Mouse (Mus musculus): ENCODE measurements at regions not wholly inside any gene's neighbourhood (a gene's known extent, or its start where the extent isn't known, plus 50 kb on each side); places are given as distances from the start of the nearest gene placed in this dataset.
"Not testable (repeated sequence)": the region's sequence is repeated elsewhere in the genome, so short reads cannot be mapped to it uniquely, and the experiment has no call there.

DNA sequence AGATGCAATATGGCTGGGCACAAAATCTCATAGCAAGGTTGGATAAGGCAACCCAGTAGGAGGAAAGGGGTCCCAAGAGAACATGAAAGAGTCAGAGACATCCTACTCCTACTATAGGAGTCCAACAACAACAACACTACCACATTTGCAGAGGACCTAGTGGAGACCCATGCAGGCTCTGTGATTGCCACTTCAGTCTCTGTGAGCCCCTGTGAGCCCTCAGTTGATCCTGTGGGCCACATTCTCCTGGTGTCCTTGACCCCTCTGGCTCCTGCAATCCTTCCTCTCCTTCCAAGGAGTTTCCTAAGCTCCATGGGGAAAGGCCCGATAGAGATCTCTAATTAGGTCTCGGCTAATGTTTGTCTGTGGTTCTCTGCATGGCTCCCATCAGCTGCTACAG is 72.3 kb upstream of the Sh3gl3 start:
- Histone ChIP-seq H3K4me2 (no peak overlapping the region), H3K9me3 (no peaks in the 10 kb centered on the region), H3K27me3 (replicated peaks) (no peaks in the 10 kb centered on the region), H3K4me3 (replicated peaks) (no peak overlapping the region), H3K36me3 (no peaks in the 10 kb centered on the region), H3K9ac (no peak overlapping the region), H3K4me1 (no peaks in the 10 kb centered on the region), H3K27ac (no peak overlapping the region)
- WGBS: 86% methylated on average over 2 of the region's 2 CpGs
- no peak for ATAC-seq (ENCODE audit: insufficient read depth, low FRiP score, low read depth)

DNA sequence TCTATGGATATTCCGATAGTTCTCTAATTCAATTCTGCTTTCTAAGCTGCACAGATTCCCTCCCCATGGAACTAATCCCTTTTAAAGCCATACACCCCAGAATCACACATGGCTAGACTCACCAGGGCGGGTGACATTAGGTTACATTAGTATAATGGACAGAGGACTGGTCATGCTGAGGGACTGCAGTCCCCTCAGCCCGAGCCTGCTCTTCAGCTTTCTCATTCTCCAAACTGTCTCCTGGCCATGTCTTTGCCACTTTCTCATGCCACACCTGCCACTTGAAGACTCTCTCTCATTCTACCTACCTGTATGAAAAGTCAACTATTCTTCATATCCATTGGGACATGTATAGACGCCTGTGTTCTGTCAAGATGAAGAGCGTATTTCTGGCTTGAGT is 68.0 kb upstream of the Sh3gl3 start:
- Histone ChIP-seq H3K9me3 (no peaks in the 10 kb centered on the region), H3K27ac (no peak overlapping the region), H3K36me3 (no peaks in the 10 kb centered on the region), H3K9ac (no peak overlapping the region), H3K27me3 (replicated peaks) (no peaks in the 10 kb centered on the region), H3K4me1 (no peaks in the 10 kb centered on the region), H3K4me2 (no peak overlapping the region), H3K4me3 (replicated peaks) (no peak overlapping the region)
- WGBS: 89% methylated on average over 5 of the region's 5 CpGs
- ATAC-seq (ENCODE audit: insufficient read depth, low FRiP score, low read depth): no peak

- H3K4me2 ChIP-seq; H3K9ac ChIP-seq; H3K4me1 ChIP-seq; H3K9me3 ChIP-seq; H3K27ac ChIP-seq; H3K4me3 ChIP-seq (replicated peaks); H3K36me3 ChIP-seq; H3K27me3 ChIP-seq (replicated peaks); ATAC-seq (ENCODE audit: insufficient read depth, low FRiP score, low read depth): not testable (repeated sequence)
Observed at GRCm38 (mm10) chr7:82109141-82109540, 64.5 kb upstream of the Sh3gl3 start.

DNA sequence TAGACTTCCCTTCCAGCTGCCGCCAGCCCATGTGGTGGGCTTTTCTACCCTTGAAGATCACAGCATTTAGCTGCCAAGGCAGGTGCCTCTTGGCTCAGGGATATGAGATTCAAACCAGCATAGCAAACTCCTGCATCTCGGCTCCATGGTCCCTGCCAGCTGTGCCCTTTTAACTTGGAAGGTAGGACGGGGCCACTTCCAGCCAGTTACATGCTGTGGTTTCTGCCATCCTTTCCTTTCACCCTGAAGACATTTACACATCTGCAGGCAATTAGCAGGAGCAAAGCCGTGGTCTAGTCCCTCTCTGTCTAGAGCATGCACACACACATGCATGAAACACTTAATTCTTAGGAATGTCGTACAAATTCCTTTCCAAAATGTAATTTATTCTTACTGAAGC is 64.1 kb upstream of the Sh3gl3 start:
- no peak for ATAC-seq (ENCODE audit: insufficient read depth, low FRiP score, low read depth)
- 49% methylated on average over 5 of the region's 5 CpGs for WGBS
- H3K9me3 ChIP-seq: no peaks in the 10 kb centered on the region

GRCm38 (mm10) chr7:82109977-82110376 is 63.7 kb upstream of the Sh3gl3 start:
- WGBS: 50% methylated on average over 8 of the region's 8 CpGs

More for the DNA sequence above, 64.1 kb upstream of the Sh3gl3 start:
- Histone ChIP-seq H3K9ac (no peak overlapping the region), H3K36me3 (no peaks in the 10 kb centered on the region), H3K4me3 (replicated peaks) (no peak overlapping the region), H3K4me2 (no peak overlapping the region), H3K27me3 (replicated peaks) (no peaks in the 10 kb centered on the region), H3K27ac (no peak overlapping the region), H3K4me1 (no peaks in the 10 kb centered on the region)

GRCm38 (mm10) chr7:82112046-82112445 is 61.6 kb upstream of the Sh3gl3 start:
- Histone ChIP-seq H3K4me3 (replicated peaks) (no peak overlapping the region), H3K4me2 (no peak overlapping the region), H3K36me3 (no peaks in the 10 kb centered on the region), H3K9ac (no peak overlapping the region), H3K4me1 (no peaks in the 10 kb centered on the region), H3K27me3 (replicated peaks) (no peaks in the 10 kb centered on the region), H3K27ac (no peak overlapping the region), H3K9me3 (no peaks in the 10 kb centered on the region)
- WGBS: 54% methylated on average over 6 of the region's 6 CpGs
- ATAC-seq (ENCODE audit: insufficient read depth, low FRiP score, low read depth): no peak

More at GRCm38 (mm10) chr7:82109977-82110376, 63.7 kb upstream of the Sh3gl3 start:
- Histone ChIP-seq H3K9me3 (no peaks in the 10 kb centered on the region), H3K4me2 (no peak overlapping the region), H3K4me1 (no peaks in the 10 kb centered on the region), H3K4me3 (replicated peaks) (no peak overlapping the region), H3K36me3 (no peaks in the 10 kb centered on the region), H3K27ac (no peak overlapping the region), H3K9ac (no peak overlapping the region), H3K27me3 (replicated peaks) (no peaks in the 10 kb centered on the region)
- no peak for ATAC-seq (ENCODE audit: insufficient read depth, low FRiP score, low read depth)

DNA sequence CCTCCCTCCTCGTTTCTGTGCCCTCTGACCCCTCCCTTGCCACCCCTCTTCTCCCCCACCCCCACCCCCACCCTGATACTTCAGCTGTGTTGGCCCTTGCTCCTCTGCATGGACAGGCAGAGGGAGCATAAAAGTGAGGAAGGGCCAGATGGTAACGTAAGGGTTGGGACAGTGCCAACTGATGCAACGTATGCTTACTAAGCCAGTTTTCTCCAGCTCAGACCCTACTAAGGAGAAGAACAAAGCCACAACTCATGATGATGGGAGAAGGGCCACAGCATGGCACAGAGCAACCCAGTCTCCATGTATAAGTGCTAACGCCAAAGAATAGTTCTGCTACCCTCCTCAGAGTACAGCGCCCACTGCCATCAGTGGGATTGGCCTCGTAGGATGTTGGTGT is 58.0 kb upstream of the Sh3gl3 start:
- no peaks in the 10 kb centered on the region for H3K4me1 ChIP-seq
- ATAC-seq (ENCODE audit: insufficient read depth, low FRiP score, low read depth): no peak
- no peak overlapping the region for H3K9ac ChIP-seq
- WGBS: 80% methylated on average over 6 of the region's 6 CpGs
- no peak overlapping the region for H3K27ac ChIP-seq
- H3K36me3 ChIP-seq: no peaks in the 10 kb centered on the region
- no peak overlapping the region for H3K4me2 ChIP-seq
- H3K4me3 ChIP-seq (replicated peaks): no peak overlapping the region
- no peaks in the 10 kb centered on the region for H3K9me3 ChIP-seq
- no peaks in the 10 kb centered on the region for H3K27me3 ChIP-seq (replicated peaks)

DNA sequence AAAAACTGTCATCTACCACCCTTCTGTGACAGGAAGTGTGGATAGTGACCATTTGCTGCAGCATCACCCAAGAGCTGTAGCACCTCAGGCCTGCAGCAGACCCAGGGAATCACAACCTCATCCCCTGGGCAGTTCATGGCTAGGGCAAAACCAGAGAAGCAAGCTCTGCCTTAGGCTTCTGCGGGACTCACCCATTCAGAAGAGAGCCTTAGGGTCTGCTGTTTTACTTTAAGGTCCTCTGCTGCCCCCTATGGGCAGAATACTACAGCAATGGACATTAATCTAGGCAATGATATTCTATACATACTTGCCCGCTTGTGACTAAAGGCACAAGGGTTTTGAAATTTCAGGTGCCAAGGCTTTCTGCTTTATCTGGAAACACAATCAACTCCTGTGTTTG is 54.4 kb upstream of the Sh3gl3 start:
- no peak overlapping the region for H3K4me2 ChIP-seq
- no peaks in the 10 kb centered on the region for H3K36me3 ChIP-seq
- peak; percentile 50; the same call in 1 of the 2 replicates for ATAC-seq (ENCODE audit: insufficient read depth, low FRiP score, low read depth)
- H3K27me3 ChIP-seq (replicated peaks): no peaks in the 10 kb centered on the region
- no peaks in the 10 kb centered on the region for H3K4me1 ChIP-seq
- 6% methylated on average over 2 of the region's 2 CpGs for WGBS
- no peak overlapping the region for H3K4me3 ChIP-seq (replicated peaks)
- no peak overlapping the region for H3K27ac ChIP-seq
- no peak overlapping the region for H3K9ac ChIP-seq
- no peaks in the 10 kb centered on the region for H3K9me3 ChIP-seq

DNA sequence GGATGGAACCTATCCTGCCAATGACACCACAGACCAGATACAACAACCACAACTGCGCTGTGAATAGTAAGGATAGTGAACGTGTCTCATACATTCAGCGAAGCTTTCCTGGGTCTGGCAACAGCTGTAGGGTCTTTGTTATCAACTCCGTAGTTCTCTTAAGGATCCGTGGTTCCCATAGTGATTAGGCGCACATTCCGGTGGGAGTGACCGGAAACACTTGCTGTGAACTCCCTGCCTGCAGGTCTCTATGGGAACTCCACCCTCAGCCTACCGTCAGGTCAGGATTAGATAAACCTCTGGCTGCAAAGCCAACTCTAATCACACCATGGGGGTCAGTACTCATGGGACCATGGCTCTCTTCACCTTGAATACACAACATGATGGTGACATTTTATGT is 53.8 kb upstream of the Sh3gl3 start:
- 52% methylated on average over 9 of the region's 9 CpGs for WGBS
- H3K27me3 ChIP-seq (replicated peaks): no peaks in the 10 kb centered on the region
- no peak overlapping the region for H3K4me2 ChIP-seq
- no peaks in the 10 kb centered on the region for H3K4me1 ChIP-seq
- ATAC-seq (ENCODE audit: insufficient read depth, low FRiP score, low read depth): no peak
- no peaks in the 10 kb centered on the region for H3K36me3 ChIP-seq
- H3K4me3 ChIP-seq (replicated peaks): no peak overlapping the region
- no peaks in the 10 kb centered on the region for H3K9me3 ChIP-seq
- H3K9ac ChIP-seq: no peak overlapping the region
- H3K27ac ChIP-seq: no peak overlapping the region

- H3K27ac ChIP-seq: no peak overlapping the region
- 3% methylated on average over 1 of the region's 1 CpGs for WGBS
- H3K9ac ChIP-seq: no peak overlapping the region
- no peaks in the 10 kb centered on the region for H3K9me3 ChIP-seq
- ATAC-seq (ENCODE audit: insufficient read depth, low FRiP score, low read depth): no peak
- no peak overlapping the region for H3K4me3 ChIP-seq (replicated peaks)
- no peaks in the 10 kb centered on the region for H3K36me3 ChIP-seq
- H3K4me2 ChIP-seq: no peak overlapping the region
- no peaks in the 10 kb centered on the region for H3K27me3 ChIP-seq (replicated peaks)
- no peaks in the 10 kb centered on the region for H3K4me1 ChIP-seq
Observed at GRCm38 (mm10) chr7:82121746-82122145, 51.9 kb upstream of the Sh3gl3 start.

Measured in stomach, embryonic 15.5 days (tissue).